Comparison of ENCODE assay signal across 8 mouse cellular contexts in genomic region chr7:130645994-130646761, GRCm38 (mm10).
DNase-seq lines count a peak whose midpoint lies in the region; ATAC-seq lines count a peak whose summit lies in the region.

No protein-coding gene starts in this region.

- peaks cover 16% of the 10 kb centered on the region; the same call in 1 of the 2 replicates for H3K27me3 ChIP-seq in forebrain, embryonic 10.5 days (ENCODE audit: poor library complexity, severe bottlenecking)

- peak; percentile 78 for DNase-seq in forebrain, embryonic 10.5 days (ENCODE audit: extremely low spot score, low spot score)
- DNase-seq in heart, postnatal 14 days, result peak; percentile 84 to 87
- peak; percentile 82 to 89 for DNase-seq in kidney, postnatal 4 days
- peak; percentile 80 for DNase-seq in mesoderm, embryonic 11.5 days (ENCODE audit: low read depth, low spot score)
- peak; percentile 10 to 11 for DNase-seq in spleen, postnatal 14 days (ENCODE audit: low spot score in 2 of 2)
- DNase-seq in frontal cortex, postnatal 25 days (ENCODE audit: low spot score in 2 of 2), result no peak

- under 1% methylated on average over 54 of the region's 55 CpGs for WGBS in forebrain, embryonic 10.5 days

- ATAC-seq in CD4-positive, CD25-positive, alpha-beta regulatory T cell, adult 4 months, result peak; percentile 51
- peak; percentile 51 for ATAC-seq in activated CD4-positive, CD25-positive, alpha-beta regulatory T cell, adult 4 months

- intact Hi-C loops in heart, postnatal 14 days (cut with DNase I), result loop anchor here (2.0 kb wide), 1 partner anchor 25 kb away; no protein-coding TSS in a partner anchor

- peak overlapping the region; percentile 96 for H3K27ac ChIP-seq in forebrain, embryonic 10.5 days

- H3K9me3 ChIP-seq in forebrain, embryonic 10.5 days, result no peaks in the 10 kb centered on the region; the same call in 1 of the 2 replicates

- H3K36me3 ChIP-seq in forebrain, embryonic 10.5 days (replicated peaks), result no peaks in the 10 kb centered on the region

- H3K4me1 ChIP-seq in forebrain, embryonic 10.5 days, result peaks cover 63% of the 10 kb centered on the region

- H3K4me3 ChIP-seq in forebrain, embryonic 10.5 days, result peak overlapping the region; percentile 73

Comparison
In these comparisons a context has a peak if more than half of its experiments do, and no peak if none do; other contexts are left out.
1. DNase-seq: peak in forebrain, embryonic 10.5 days (single experiment), heart, postnatal 14 days (2 of 2), kidney, postnatal 4 days (2 of 2), mesoderm, embryonic 11.5 days (single experiment) and spleen, postnatal 14 days (2 of 2); none in frontal cortex, postnatal 25 days (0 of 2).